Mouse (Mus musculus) forebrain, embryonic 11.5 days (tissue): Measurements from ENCODE around the gene Robo2. TPM values are rescaled to one million over a fixed set of nuclear protein-coding genes. Genes with fewer than 3 reads are reported as not detected.

ENCODE experiments used
- ATAC-seq: fragments of 200-750 bp; cut with Nextera tagmentation; replicated peaks from 2 replicates; pipeline ENCODE4 v1.8.0; 2017; ENCODE audit warnings: moderate TSS enrichment; ENCODE audit not compliant: low FRiP score
- DNase-seq: peaks from one replicate; pipeline ENCODE4 v3.0.0-alpha.2; 2017; ENCODE audit warnings: low spot score
- H3K27ac ChIP-seq: fragments of 300-500 bp; sonication (generic); 2 replicates; pipeline ENCODE4 v1.5.1; 2014; ENCODE audit warnings: low read depth, low read length
- H3K27me3 ChIP-seq: fragments of 300-500 bp; sonication (generic); 2 replicates; pipeline ENCODE4 v1.6.1; 2014; ENCODE audit warnings: mild to moderate bottlenecking, low read length, mixed read lengths; ENCODE audit not compliant: control insufficient read depth, insufficient read depth
- H3K36me3 ChIP-seq: fragments of 300-500 bp; sonication (generic); 2 replicates; pipeline ENCODE4 v1.6.1; 2014; ENCODE audit warnings: mild to moderate bottlenecking, low read length, moderate library complexity, mixed read lengths; ENCODE audit not compliant: control insufficient read depth, insufficient read depth
- H3K4me1 ChIP-seq: fragments of 300-500 bp; sonication (generic); replicated peaks from 2 replicates; pipeline ENCODE4 v1.6.1; 2014; ENCODE audit warnings: low read length, mixed read lengths; ENCODE audit not compliant: control insufficient read depth, insufficient read depth
- H3K4me2 ChIP-seq: fragments of 300-500 bp; sonication (generic); 2 replicates; pipeline ENCODE4 v1.6.1; 2014; ENCODE audit warnings: low read depth, mild to moderate bottlenecking, low read length, moderate library complexity, mixed read lengths; ENCODE audit not compliant: severe bottlenecking
- H3K4me3 ChIP-seq: fragments of 300-500 bp; sonication (generic); 2 replicates; pipeline ENCODE4 v1.5.1; 2014; ENCODE audit warnings: low read depth, low read length
- H3K9ac ChIP-seq: fragments of 300-500 bp; sonication (generic); 2 replicates; pipeline ENCODE4 v1.6.1; 2014; ENCODE audit warnings: low read length
- H3K9me3 ChIP-seq: fragments of 300-500 bp; sonication (generic); 2 replicates; pipeline ENCODE4 v1.6.1; 2016; ENCODE audit warnings: low read length, mixed read lengths; ENCODE audit not compliant: control insufficient read depth
- WGBS: fragments of 180-500 bp; shearing (Covaris S2); extraction: QIAGEN DNeasy Blood & Tissue Kit; methylation state at CpG from one replicate; pipeline ENCODE4 v1.1.7; 2014; 5-methylcytosine and 5-hydroxymethylcytosine counted together
- microRNA counts: library from miRNA; unstranded; fragments of <30 nt; microRNA quantifications from one replicate; lab custom pipeline; 2015
- microRNA-seq: library from miRNA; unstranded; fragments of <30 nt; microRNA quantifications from one replicate; pipeline ENCODE4, GENCODE M21; 2016; ENCODE audit not compliant: insufficient number of aligned reads
- polyA plus RNA-seq: library from polyadenylated mRNA; unstranded; fragments of >200 nt; fragmentation: Nextera tagmentation; extraction: Ambion mirVana; gene quantifications from 2 replicates; pipeline ENCODE4 v1.2.1, GENCODE M21; 2014

Gene Robo2
- polyA plus RNA-seq, 1 experiment from 2014 or later, result 33.7 TPM

GRCm38 (mm10) chr16:73864625-73865024, 547.0 kb downstream of the Robo2 start:
- Histone ChIP-seq H3K36me3 (no peaks in the 10 kb centered on the region), H3K27me3 (no peaks in the 10 kb centered on the region), H3K4me1 (no peaks in the 10 kb centered on the region; the same call in 1 of the 2 replicates), H3K4me2 (no peak overlapping the region), H3K9ac (no peak overlapping the region), H3K27ac (no peak overlapping the region), H3K9me3 (no peaks in the 10 kb centered on the region), H3K4me3 (no peak overlapping the region)
- WGBS, result 36% methylated on average over 9 of the region's 9 CpGs
- ATAC-seq, result 0 out of 2 replicates have a peak, but pooled peaks have one; percentile 33
- no peak for DNase-seq

- 1% methylated on average over 3 of the region's 3 CpGs for WGBS
- Histone ChIP-seq H3K36me3 (no peaks in the 10 kb centered on the region), H3K4me1 (no peaks in the 10 kb centered on the region; the same call in 1 of the 2 replicates), H3K9me3 (no peaks in the 10 kb centered on the region), H3K27ac (no peak overlapping the region), H3K4me3 (no peak overlapping the region), H3K27me3 (no peaks in the 10 kb centered on the region), H3K4me2 (no peak overlapping the region), H3K9ac (no peak overlapping the region)
- peak; percentile 50; the same call in 1 of the 2 replicates for ATAC-seq
- DNase-seq, result no peak
These were observed 547.9 kb downstream of the Robo2 start for GRCm38 (mm10) chr16:73863748-73864147.

DNA sequence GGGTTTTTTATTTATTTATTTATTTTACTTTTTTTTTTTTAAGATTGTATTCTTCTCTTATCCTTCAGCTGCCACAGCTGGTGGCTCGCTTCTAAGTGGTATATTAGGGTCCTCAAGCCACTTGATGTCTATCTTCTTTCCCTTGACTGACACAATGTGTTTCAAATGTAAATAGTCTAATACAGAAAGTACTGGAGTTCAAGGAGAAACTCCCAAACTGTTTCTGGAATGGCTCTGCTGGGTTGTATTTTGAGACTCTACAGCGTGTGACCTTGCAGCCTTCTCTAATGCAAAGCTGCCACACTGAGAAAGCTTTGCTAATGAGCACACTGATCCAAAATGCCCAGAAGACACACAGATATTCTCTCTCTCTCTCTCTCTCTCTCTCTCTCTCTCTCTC, 552.9 kb downstream of the Robo2 start:
- no peaks in the 10 kb centered on the region for H3K9me3 ChIP-seq
- 60% methylated on average over 2 of the region's 2 CpGs for WGBS
- no peak; the same call in 1 of the 2 replicates for ATAC-seq

DNA sequence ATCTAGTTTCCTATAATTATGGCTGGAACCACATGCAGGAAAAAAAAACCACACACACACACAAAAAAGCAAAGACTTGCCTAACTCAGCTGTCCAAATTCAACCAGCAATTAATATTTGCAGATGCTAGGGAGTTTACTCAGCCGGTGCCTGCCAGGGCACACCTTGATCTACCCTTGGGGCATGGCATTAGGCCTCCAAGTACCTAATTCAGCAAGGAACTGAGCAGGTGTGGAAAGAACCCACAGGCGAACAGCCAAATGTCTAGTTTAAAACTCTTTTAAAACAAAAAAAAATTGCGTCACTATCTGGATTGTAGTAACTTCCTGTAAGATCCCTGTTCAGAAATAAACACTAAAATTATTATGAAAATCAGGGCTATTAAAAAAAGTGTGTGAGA, 555.8 kb downstream of the Robo2 start:
- Histone ChIP-seq H3K36me3 (no peaks in the 10 kb centered on the region), H3K9me3 (no peaks in the 10 kb centered on the region), H3K27ac (no peak overlapping the region), H3K4me2 (no peak overlapping the region), H3K4me1 (no peaks in the 10 kb centered on the region), H3K27me3 (no peaks in the 10 kb centered on the region), H3K9ac (no peak overlapping the region), H3K4me3 (no peak overlapping the region)
- ATAC-seq (no peak), DNase-seq (no peak)
- 89% methylated on average over 3 of the region's 3 CpGs for WGBS

More for the DNA sequence above, 552.9 kb downstream of the Robo2 start:
- Histone ChIP-seq H3K4me1 (no peaks in the 10 kb centered on the region; the same call in 1 of the 2 replicates), H3K27ac (no peak overlapping the region), H3K4me2 (no peak overlapping the region), H3K36me3 (no peaks in the 10 kb centered on the region), H3K27me3 (no peaks in the 10 kb centered on the region), H3K4me3 (no peak overlapping the region), H3K9ac (no peak overlapping the region)
- no peak for DNase-seq

MicroRNA genes within 50 kb of the gene (microRNA counts, 519-probe panel; counts per million panel counts)
- 2,059 counts per million, percentile 2 among the panel's probes with 10 or more counts for microRNA mmu-miR-691 (lab: Ali Mortazavi, UCI)

Small RNA genes lying within 50 kb of the gene (microRNA-seq; reads per million reads assigned to microRNA genes)
- not detected for gene Gm24272
- not detected for gene Mir691
